Mouse (Mus musculus): Measurements from ENCODE around the gene Foxk1. TPM values are rescaled to one million over a fixed set of nuclear protein-coding genes. Genes with fewer than 3 reads are reported as not detected.

Gene Foxk1
- total and polyA plus RNA-seq, 3 experiments: 9.2 to 13.8 (median 13.2) TPM

DNA sequence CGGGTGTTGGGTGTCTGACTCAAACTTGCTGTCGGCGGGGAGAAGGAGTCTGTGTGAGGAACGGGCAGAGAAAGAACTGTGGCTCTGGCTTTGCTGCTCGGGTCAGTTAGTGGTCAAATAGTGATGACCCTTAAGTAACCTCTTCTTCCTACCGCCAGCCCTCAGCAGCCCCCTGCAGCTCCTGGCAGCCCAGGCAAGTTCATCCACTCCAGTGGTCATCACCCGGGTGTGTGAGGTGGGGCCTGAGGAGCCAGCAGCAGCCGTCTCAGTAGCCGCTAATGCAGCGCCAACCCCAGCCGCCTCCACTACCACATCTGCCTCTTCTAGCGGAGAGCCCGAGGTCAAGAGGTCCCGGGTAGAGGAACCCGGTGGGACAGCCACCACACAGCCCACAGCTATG is 55.0 kb downstream of the Foxk1 start:
- no peaks in the 10 kb centered on the region for H3K36me3 ChIP-seq (ENCODE audit: control insufficient read depth, insufficient read depth, low read length)
- TF ChIP-seq POLR2A (IDR thresholded peaks at IDR 0.05; ENCODE audit: insufficient read depth, low read depth, low read length) (no peak), CTCF (IDR thresholded peaks at IDR 0.05) (no peak), EP300 (IDR thresholded peaks at IDR 0.05; ENCODE audit: insufficient read depth, low read depth, low read length) (no peak)
- no peak overlapping the region for H3K27ac ChIP-seq
- 0 out of 2 replicates have a peak, but pooled peaks cover 2% of the 10 kb centered on the region for H3K4me1 ChIP-seq (ENCODE audit: control insufficient read depth, insufficient read depth, low read length)
- no peak overlapping the region for H3K9ac ChIP-seq (ENCODE audit: low read depth, low read length)
- intact Hi-C loops (cut with DNase I): loop anchor here (10.0 kb wide), 1 partner anchor 1212 kb away; the partner anchor contains the start of gene Sdk1
- H3K27me3 ChIP-seq (ENCODE audit: control insufficient read depth, insufficient read depth, low read length): no peaks in the 10 kb centered on the region
- WGBS: 76% methylated on average over 15 of the region's 15 CpGs
- DNase-seq: no peak
- no peak overlapping the region for H3K4me3 ChIP-seq
- H3K79me2 ChIP-seq (replicated peaks; ENCODE audit: control insufficient read depth, insufficient read depth, low read length): no peaks in the 10 kb centered on the region

GRCm38 (mm10) chr5:142457345-142457744 is 56.0 kb downstream of the Foxk1 start:
- 26% methylated on average over 10 of the region's 10 CpGs for WGBS
- H3K79me2 ChIP-seq (replicated peaks; ENCODE audit: control insufficient read depth, insufficient read depth, low read length): no peaks in the 10 kb centered on the region
- no peak overlapping the region for H3K4me3 ChIP-seq
- no peaks in the 10 kb centered on the region for H3K36me3 ChIP-seq (ENCODE audit: control insufficient read depth, insufficient read depth, low read length)
- intact Hi-C loops (cut with DNase I): loop anchor here (10.0 kb wide), 1 partner anchor 1213 kb away; the partner anchor contains the start of gene Sdk1
- no peak for TF ChIP-seq POLR2A (IDR thresholded peaks at IDR 0.05; ENCODE audit: insufficient read depth, low read depth, low read length)
- TF ChIP-seq EP300 (IDR thresholded peaks at IDR 0.05; ENCODE audit: insufficient read depth, low read depth, low read length): no peak
- no peak for TF ChIP-seq CTCF (IDR thresholded peaks at IDR 0.05)
- no peak overlapping the region for H3K9ac ChIP-seq (ENCODE audit: low read depth, low read length)
- no peaks in the 10 kb centered on the region for H3K27me3 ChIP-seq (ENCODE audit: control insufficient read depth, insufficient read depth, low read length)
- no peak for DNase-seq
- H3K4me1 ChIP-seq (ENCODE audit: control insufficient read depth, insufficient read depth, low read length): 0 out of 2 replicates have a peak, but pooled peaks cover 2% of the 10 kb centered on the region
- no peak overlapping the region for H3K27ac ChIP-seq

DNA sequence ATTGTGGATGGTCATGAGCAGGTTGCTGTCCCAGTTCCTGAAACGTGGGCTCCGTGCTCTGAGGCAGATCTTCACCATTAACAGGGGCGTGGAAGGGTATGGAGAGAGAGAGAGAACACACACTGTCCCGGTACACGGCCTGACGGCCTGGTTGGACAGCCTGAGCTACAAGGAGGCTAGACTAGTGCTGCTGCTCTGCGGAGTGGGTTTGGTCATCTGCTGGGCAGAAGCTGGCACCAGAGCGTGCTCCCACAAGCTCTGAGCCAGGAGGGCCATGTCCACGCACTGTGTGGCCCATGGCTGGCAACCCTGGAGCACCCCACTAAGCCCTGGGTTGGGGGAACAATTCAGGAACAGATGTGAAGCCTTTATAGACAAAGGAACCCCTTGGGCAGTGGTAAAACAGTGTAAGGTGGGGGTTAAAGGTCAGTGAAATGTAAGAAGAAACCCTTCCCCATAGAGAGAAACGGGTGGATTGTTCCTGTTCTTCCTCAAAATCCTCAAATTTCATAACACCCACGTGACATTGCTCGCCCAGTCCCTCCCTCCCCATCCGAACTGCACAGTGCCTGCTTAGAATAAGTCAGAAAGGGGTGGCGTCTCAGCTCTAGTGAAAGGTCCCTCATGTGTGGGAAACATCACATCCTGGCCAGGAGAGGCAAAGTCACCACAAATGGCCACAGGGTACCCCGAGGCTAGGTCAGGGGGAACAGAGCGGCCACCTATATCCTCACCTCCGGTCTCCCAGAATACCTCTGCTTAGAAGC is 57.7 kb downstream of the Foxk1 start:
- no peaks in the 10 kb centered on the region for H3K36me3 ChIP-seq (ENCODE audit: control insufficient read depth, insufficient read depth, low read length)
- TF ChIP-seq EP300 (IDR thresholded peaks at IDR 0.05; ENCODE audit: insufficient read depth, low read depth, low read length) (no peak), CTCF (IDR thresholded peaks at IDR 0.05) (no peak), POLR2A (IDR thresholded peaks at IDR 0.05; ENCODE audit: insufficient read depth, low read depth, low read length) (no peak)
- 0 out of 2 replicates have a peak, but pooled peaks cover 2% of the 10 kb centered on the region for H3K4me1 ChIP-seq (ENCODE audit: control insufficient read depth, insufficient read depth, low read length)
- H3K27ac ChIP-seq: no peak overlapping the region
- no peak overlapping the region for H3K9ac ChIP-seq (ENCODE audit: low read depth, low read length)
- no peaks in the 10 kb centered on the region for H3K79me2 ChIP-seq (replicated peaks; ENCODE audit: control insufficient read depth, insufficient read depth, low read length)
- DNase-seq: peak in 1 of 2 experiments; percentile 36
- intact Hi-C loops (cut with DNase I): loop anchor here (10.0 kb wide), 1 partner anchor 1214 kb away; the partner anchor contains the start of gene Sdk1
- H3K27me3 ChIP-seq (ENCODE audit: control insufficient read depth, insufficient read depth, low read length): no peaks in the 10 kb centered on the region
- no peak overlapping the region for H3K4me3 ChIP-seq
- 91% methylated on average over 17 of the region's 17 CpGs for whole genome bisulfite sequencing

DNA sequence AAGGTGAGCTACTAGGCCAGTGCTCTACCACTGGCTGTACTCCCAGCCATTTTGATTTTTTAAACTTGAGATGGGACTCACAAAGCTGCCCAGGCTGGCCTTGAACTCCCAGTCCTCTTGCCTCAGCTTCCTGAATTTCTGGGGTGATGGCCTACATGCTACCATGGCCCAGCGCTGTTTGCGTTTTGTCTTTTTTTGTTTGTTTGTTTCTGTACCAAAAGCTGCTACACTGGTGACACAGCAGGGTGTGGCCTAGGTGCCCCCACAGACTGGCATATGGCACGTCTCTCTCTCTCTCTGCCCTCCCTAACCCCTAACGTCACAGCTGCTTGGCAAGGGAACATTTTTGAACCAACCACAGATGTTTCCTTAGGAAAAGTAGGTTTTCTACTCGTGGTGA is 58.5 kb downstream of the Foxk1 start:
- 72% methylated on average over 5 of the region's 5 CpGs for WGBS
- Histone ChIP-seq H3K27me3 (ENCODE audit: control insufficient read depth, insufficient read depth, low read length) (no peaks in the 10 kb centered on the region), H3K9ac (ENCODE audit: low read depth, low read length) (no peak overlapping the region), H3K4me3 (no peak overlapping the region), H3K79me2 (replicated peaks; ENCODE audit: control insufficient read depth, insufficient read depth, low read length) (no peaks in the 10 kb centered on the region), H3K36me3 (ENCODE audit: control insufficient read depth, insufficient read depth, low read length) (no peaks in the 10 kb centered on the region), H3K27ac (no peak overlapping the region), H3K4me1 (ENCODE audit: control insufficient read depth, insufficient read depth, low read length) (peaks cover 4% of the 10 kb centered on the region; the same call in 1 of the 2 replicates)
- intact Hi-C loops (cut with DNase I): loop anchor here (10.0 kb wide), 1 partner anchor 1215 kb away; the partner anchor contains the start of gene Sdk1
- no peak for DNase-seq
- no peak for TF ChIP-seq CTCF (IDR thresholded peaks at IDR 0.05)
- TF ChIP-seq EP300 (IDR thresholded peaks at IDR 0.05; ENCODE audit: insufficient read depth, low read depth, low read length): no peak
- TF ChIP-seq POLR2A (IDR thresholded peaks at IDR 0.05; ENCODE audit: insufficient read depth, low read depth, low read length): no peak

GRCm38 (mm10) chr5:142461942-142462640 is 60.8 kb downstream of the Foxk1 start:
- Histone ChIP-seq H3K4me1 (ENCODE audit: control insufficient read depth, insufficient read depth, low read length) (peaks cover 5% of the 10 kb centered on the region; the same call in 1 of the 2 replicates), H3K27me3 (ENCODE audit: control insufficient read depth, insufficient read depth, low read length) (no peaks in the 10 kb centered on the region), H3K27ac (no peak overlapping the region), H3K9ac (ENCODE audit: low read depth, low read length) (no peak overlapping the region), H3K79me2 (replicated peaks; ENCODE audit: control insufficient read depth, insufficient read depth, low read length) (no peaks in the 10 kb centered on the region), H3K36me3 (ENCODE audit: control insufficient read depth, insufficient read depth, low read length) (no peaks in the 10 kb centered on the region), H3K4me3 (no peak overlapping the region)
- WGBS: 99% methylated on average over 7 of the region's 7 CpGs
- intact Hi-C loops (cut with DNase I): loop anchor here (2.0 kb wide), 1 partner anchor 21 kb away; no protein-coding TSS in a partner anchor
- DNase-seq: no peak
- no peak for TF ChIP-seq EP300 (IDR thresholded peaks at IDR 0.05; ENCODE audit: insufficient read depth, low read depth, low read length)
- TF ChIP-seq CTCF (IDR thresholded peaks at IDR 0.05): no peak
- no peak for TF ChIP-seq POLR2A (IDR thresholded peaks at IDR 0.05; ENCODE audit: insufficient read depth, low read depth, low read length)

Data from heart, adult 2 months (tissue).